ENCODE assay signal across 32 mouse cellular contexts in the genomic region with DNA sequence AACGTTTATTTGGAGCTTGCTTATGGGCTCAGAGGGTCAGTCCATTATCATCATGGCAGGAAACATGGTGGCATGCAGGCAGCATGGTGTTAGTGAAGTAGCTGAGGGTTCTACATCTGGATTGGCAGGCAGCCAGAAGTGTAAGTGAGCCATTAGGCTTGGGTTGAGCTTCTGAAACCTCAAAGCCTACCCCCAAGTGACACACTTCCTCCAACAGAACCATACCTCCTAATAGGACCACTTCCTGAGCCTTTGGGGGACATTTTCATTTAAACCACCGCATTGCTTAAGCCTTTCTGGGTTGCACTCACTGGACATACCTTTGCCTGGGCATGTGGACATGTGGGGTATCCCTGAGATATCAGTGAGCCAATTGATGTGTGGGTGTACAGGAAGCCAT. TPM values are rescaled to one million over a fixed set of nuclear protein-coding genes. Genes with fewer than 3 reads are reported as not detected.
"Had no signal": no experiment of that assay in that cellular context is flagged by ENCODE, and none has a peak within 500 bp of the region (broad histone marks: within the 10 kb centered on the region; RNA-seq: fewer than 3 reads in every experiment).

No protein-coding gene starts in this region.

- DNase-seq: kidney, adult 18-20 months; kidney, adult 9 months; kidney, postnatal 14 days; kidney, postnatal 4 days; liver, embryonic 13.5 days; lung, adult 2 months; lung, postnatal 14 days; lung, postnatal 4 days; thymus, adult 2 months; thymus, postnatal 14 days had no signal

- H3K36me3 ChIP-seq: liver, embryonic 13.5 days; midbrain, embryonic 10.5 days; midbrain, embryonic 13.5 days; neural tube, embryonic 12.5 days; neural tube, embryonic 15.5 days had no signal

- H3K4me3 ChIP-seq: liver, embryonic 13.5 days; megakaryocyte, embryonic 14.5 days; midbrain, embryonic 10.5 days; midbrain, embryonic 13.5 days; neural tube, embryonic 12.5 days; neural tube, embryonic 15.5 days had no signal

- H3K4me1 ChIP-seq: liver, embryonic 13.5 days; midbrain, embryonic 10.5 days; neural tube, embryonic 12.5 days had no signal

- H3K9ac ChIP-seq: liver, embryonic 13.5 days; midbrain, embryonic 13.5 days; neural tube, embryonic 12.5 days; neural tube, embryonic 15.5 days had no signal

- H3K27ac ChIP-seq: liver, embryonic 13.5 days; midbrain, embryonic 10.5 days; midbrain, embryonic 13.5 days; neural tube, embryonic 12.5 days; neural tube, embryonic 15.5 days; stomach, postnatal 0 days had no signal

- ATAC-seq: intestine, embryonic 16.5 days; midbrain, embryonic 13.5 days; midbrain, embryonic 16.5 days had no signal

- H3K27me3 ChIP-seq: liver, embryonic 13.5 days; neural tube, embryonic 12.5 days had no signal

- H3K4me2 ChIP-seq: liver, embryonic 13.5 days; midbrain, embryonic 13.5 days; neural tube, embryonic 12.5 days; neural tube, embryonic 15.5 days had no signal

- H3K9me3 ChIP-seq: liver, embryonic 13.5 days; midbrain, embryonic 10.5 days; midbrain, embryonic 13.5 days; neural tube, embryonic 12.5 days; neural tube, embryonic 15.5 days had no signal

RNA-seq across cellular contexts. Expression of gene AL607142.1, which starts 23.3 kb away (rescaled TPM):
- total RNA-seq: layer of hippocampus, adult 18-20 months; layer of hippocampus, postnatal 14 days; left cerebral cortex, adult 18-20 months; left cerebral cortex, postnatal 10 days; left cerebral cortex, postnatal 36 days; liver, adult 2 months had no signal
- polyA plus RNA-seq: intestine, embryonic 16.5 days; kidney, embryonic 16.5 days; limb, embryonic 11.5 days; limb, embryonic 14.5 days; liver, adult 2 months; liver, embryonic 13.5 days; liver, embryonic 16.5 days; lung, adult 2 months; lung, embryonic 16.5 days; midbrain, embryonic 10.5 days; midbrain, embryonic 13.5 days; midbrain, embryonic 16.5 days; neural tube, embryonic 12.5 days; neural tube, embryonic 15.5 days; small intestine, adult 2 months; spleen, adult 2 months; stomach, embryonic 14.5 days; stomach, postnatal 0 days; thymus, adult 2 months had no signal
